Mouse (Mus musculus) stomach, postnatal 0 days (tissue): ENCODE data around the gene Hapln4.

Source experiments
- CTCF ChIP-seq: IDR thresholded peaks from 2 replicates; pipeline ENCODE4 v1.5.1; 2016; ENCODE audit warnings: antibody characterized with exemption, low read depth, mild to moderate bottlenecking, moderate library complexity
- EP300 ChIP-seq: optimal IDR thresholded peaks from 2 replicates; pipeline ENCODE3; 2016; ENCODE audit warnings: antibody characterized with exemption

GRCm38 (mm10) chr8:70072441-70073069, 10.7 kb upstream of the Hapln4 start, which contains the start of gene Tm6sf2:
- TF ChIP-seq CTCF (no peak), EP300 (no peak)
